Mouse (Mus musculus) adipocyte (in vitro differentiated cells): ENCODE data around the gene Lysmd4.

Experiments
- DNase-seq: peaks from one replicate; pipeline ENCODE4 v3.0.0-alpha.2; 2016; ENCODE audit warnings: low spot score

Gene Lysmd4

GRCm38 (mm10) chr7:67222220-67222862 is at the start of gene Lysmd4:
TSS of gene Lysmd4 (plus strand) at chr7:67222544.
- peak; percentile 91 for DNase-seq

- no peak for DNase-seq
Measured at GRCm38 (mm10) chr7:67173522-67174195, 48.7 kb upstream of the Lysmd4 start.

GRCm38 (mm10) chr7:67183786-67184185 is 38.6 kb upstream of the Lysmd4 start:
- DNase-seq, result no peak

- peak; percentile 28 for DNase-seq
Measured at GRCm38 (mm10) chr7:67199412-67199811, 22.9 kb upstream of the Lysmd4 start.

- DNase-seq, result no peak
Measured at GRCm38 (mm10) chr7:67203625-67204024, 18.7 kb upstream of the Lysmd4 start.

- DNase-seq, result no peak
Measured at GRCm38 (mm10) chr7:67205734-67206425, 16.5 kb upstream of the Lysmd4 start.

GRCm38 (mm10) chr7:67206496-67206895 is 15.8 kb upstream of the Lysmd4 start:
- DNase-seq, result no peak

- DNase-seq, result no peak
Measured at GRCm38 (mm10) chr7:67207701-67208100, 14.6 kb upstream of the Lysmd4 start.

- no peak for DNase-seq
Measured at GRCm38 (mm10) chr7:67208317-67208716, 14.0 kb upstream of the Lysmd4 start.

GRCm38 (mm10) chr7:67210004-67210833 is 12.1 kb upstream of the Lysmd4 start:
- DNase-seq, result no peak

- no peak for DNase-seq
Measured at GRCm38 (mm10) chr7:67211341-67211740, 11.0 kb upstream of the Lysmd4 start.

- DNase-seq, result no peak
Measured at GRCm38 (mm10) chr7:67211971-67212370, 10.4 kb upstream of the Lysmd4 start.

- DNase-seq, result no peak
Measured at GRCm38 (mm10) chr7:67213589-67213988, 8.8 kb upstream of the Lysmd4 start.

GRCm38 (mm10) chr7:67216351-67216750 is 6.0 kb upstream of the Lysmd4 start:
- DNase-seq, result no peak

GRCm38 (mm10) chr7:67217025-67217424 is 5.3 kb upstream of the Lysmd4 start:
- peak; percentile 50 for DNase-seq

GRCm38 (mm10) chr7:67225943-67226625 is 3.7 kb downstream of the Lysmd4 start:
- DNase-seq, result no peak

GRCm38 (mm10) chr7:67227538-67227937 is 5.2 kb downstream of the Lysmd4 start:
- DNase-seq, result no peak

- DNase-seq, result no peak
Measured at GRCm38 (mm10) chr7:67228390-67228789, 6.0 kb downstream of the Lysmd4 start.

- DNase-seq, result peak; percentile 63
Measured at GRCm38 (mm10) chr7:67228891-67229602, 6.7 kb downstream of the Lysmd4 start.

- no peak for DNase-seq
Measured at GRCm38 (mm10) chr7:67229701-67230100, 7.4 kb downstream of the Lysmd4 start.

GRCm38 (mm10) chr7:67230221-67230620 is 7.9 kb downstream of the Lysmd4 start:
- DNase-seq, result no peak
